Mouse (Mus musculus) spleen, postnatal 10 days (tissue): Measurements from ENCODE around the gene Eif1b.

Source experiments
- DNase-seq, 2 experiments: peaks; one replicate each; pipeline ENCODE4 v3.0.0; 2021 to 2022; ENCODE audit warnings: low spot score in 2 of 2

Eif1b gene

DNA sequence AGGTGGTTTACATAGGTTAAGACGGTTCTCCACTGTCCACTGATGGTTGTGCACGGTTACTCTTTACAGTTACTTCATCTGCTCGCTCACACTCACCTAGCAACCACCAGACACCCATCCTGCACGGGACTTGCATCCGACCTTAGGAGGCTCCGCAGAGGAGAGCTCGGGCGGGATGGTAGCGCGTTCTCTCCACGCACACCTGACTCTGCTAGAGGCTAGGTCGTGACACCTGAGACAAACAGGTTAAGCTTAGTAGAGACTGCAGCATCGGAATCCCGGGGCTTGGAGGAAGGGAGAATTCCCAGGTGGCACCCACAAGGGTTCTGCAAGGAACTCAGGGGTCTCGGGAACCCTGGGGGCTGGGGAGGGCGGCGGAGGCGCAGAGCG, at the start of gene Eif1b:
Gene Eif1b (plus strand): TSS at position 223 of the 390 bp plus-strand sequence.
- no peak for DNase-seq

DNA sequence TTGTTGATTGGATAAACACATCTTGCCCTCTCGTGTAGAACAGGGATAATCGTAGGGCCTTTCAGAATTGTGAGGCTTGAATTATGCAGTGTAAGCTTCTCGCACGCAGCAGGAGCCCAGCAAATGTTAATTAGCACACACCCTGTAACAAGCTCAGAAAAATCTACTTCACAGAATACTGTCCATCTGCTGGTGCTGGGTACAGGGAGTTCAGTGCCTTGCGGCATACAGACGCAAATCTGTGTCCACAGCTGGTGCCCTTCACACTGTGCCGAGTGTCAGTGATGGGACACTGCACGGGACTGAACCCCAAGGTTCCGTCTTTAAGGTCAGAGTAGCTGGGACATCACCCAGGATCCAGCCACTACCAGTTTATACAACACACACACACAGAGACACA, 47.4 kb upstream of the Eif1b start:
- DNase-seq: no peak

DNA sequence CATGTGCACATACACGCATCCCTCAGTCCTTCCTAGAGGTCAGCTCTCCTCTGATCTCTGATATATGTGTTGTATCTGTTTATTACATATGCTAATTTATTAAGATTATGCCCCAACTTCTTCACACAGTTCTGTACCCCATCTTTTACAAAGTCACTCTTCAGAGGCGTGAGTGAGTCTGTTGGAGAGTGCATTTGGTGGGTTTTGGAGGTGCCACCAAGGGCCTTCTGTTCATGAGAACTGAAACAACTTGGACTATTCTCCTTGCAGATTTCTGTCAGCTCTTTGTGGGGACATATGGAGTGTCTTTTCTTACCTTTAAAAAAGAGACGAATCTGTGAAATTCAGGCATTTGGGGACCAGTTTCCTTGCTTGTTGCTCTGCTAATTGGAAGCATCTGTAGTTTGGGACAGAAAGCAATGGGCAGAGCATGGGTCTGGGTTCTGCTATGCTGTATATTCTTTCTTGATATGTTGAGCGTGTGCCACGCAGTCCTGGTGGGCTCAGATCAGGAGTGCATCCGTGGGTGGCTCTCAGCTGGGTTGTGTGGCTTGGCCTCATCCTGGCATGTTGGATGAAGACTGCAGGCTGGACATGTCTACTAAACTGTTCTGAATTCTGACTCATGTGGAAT, 42.2 kb upstream of the Eif1b start:
- DNase-seq: no peak

GRCm38 (mm10) chr9:120455768-120456655, 36.0 kb upstream of the Eif1b start:
- DNase-seq: no peak

GRCm38 (mm10) chr9:120470431-120470830, 21.6 kb upstream of the Eif1b start:
- DNase-seq: no peak

DNA sequence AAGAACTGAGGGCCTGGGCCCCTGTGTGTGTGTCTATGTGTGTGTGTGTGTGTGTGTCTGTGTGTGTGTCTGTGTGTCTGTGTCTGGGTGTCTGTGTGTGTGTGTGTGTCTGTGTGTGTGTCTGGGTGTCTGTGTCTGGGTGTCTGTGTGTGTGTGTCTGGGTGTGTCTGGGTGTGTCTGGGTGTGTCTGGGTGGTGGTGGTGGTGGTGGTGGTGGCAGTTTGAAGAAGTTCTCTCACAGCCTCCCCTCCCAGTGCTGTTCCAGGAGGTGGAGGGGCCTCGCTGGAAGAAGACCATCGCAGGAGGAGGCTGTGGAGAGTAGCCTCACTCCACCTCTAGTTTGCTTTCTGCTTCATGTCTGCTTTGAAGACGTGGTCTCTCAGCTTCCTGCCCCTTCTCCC, 10.4 kb upstream of the Eif1b start:
- DNase-seq: no peak

GRCm38 (mm10) chr9:120482382-120482781, 9.7 kb upstream of the Eif1b start:
- no peak for DNase-seq

GRCm38 (mm10) chr9:120483101-120483500, 8.9 kb upstream of the Eif1b start:
- no peak for DNase-seq

- no peak for DNase-seq
Observed at GRCm38 (mm10) chr9:120487076-120487475, 5.0 kb upstream of the Eif1b start.

DNA sequence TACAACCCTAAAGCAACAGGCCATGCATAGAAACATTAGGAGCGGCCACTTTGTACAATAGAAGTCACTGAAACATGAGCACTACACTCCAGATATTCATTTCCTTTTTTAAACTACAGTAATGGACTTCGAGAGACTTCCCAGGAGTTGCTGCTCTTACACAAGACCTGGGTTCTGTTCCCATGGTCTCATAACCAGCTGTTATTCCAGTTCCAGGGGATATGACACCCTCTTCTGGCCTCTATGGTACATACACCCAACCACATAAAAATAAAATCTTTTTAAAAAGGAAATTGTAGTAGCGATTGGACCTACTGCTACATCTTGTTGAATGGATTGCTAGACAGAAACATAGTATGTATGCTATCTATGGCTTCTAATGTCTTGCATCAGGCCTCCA, 523 bp upstream of the Eif1b start:
- no peak for DNase-seq

- DNase-seq: peak; percentile 78 to 84
Observed at GRCm38 (mm10) chr9:120492400-120493351, 644 bp downstream of the Eif1b start.

- no peak for DNase-seq
Observed at GRCm38 (mm10) chr9:120493781-120494180, 1.7 kb downstream of the Eif1b start.

DNA sequence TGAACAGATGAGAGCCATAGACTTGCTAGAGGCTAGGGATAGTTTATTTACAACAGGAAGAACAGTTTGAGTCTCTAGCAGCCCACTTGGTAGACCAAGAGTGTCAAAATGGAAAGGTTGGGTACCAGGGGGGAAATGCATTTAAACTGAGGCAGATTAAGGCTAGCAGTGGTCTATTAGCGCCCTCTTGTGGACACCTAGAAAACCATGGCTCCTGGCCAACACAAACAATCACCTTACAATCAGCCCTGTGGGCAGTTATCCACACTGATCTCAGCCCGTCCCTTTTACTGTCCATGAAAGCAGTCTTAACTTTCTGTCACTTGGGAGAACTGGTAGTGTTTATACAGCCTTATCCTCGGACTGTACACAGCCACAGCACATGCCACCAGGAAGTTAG, 4.7 kb downstream of the Eif1b start:
- DNase-seq: peak; percentile 38 to 61

GRCm38 (mm10) chr9:120497983-120498382, 6.0 kb downstream of the Eif1b start:
- no peak for DNase-seq

DNA sequence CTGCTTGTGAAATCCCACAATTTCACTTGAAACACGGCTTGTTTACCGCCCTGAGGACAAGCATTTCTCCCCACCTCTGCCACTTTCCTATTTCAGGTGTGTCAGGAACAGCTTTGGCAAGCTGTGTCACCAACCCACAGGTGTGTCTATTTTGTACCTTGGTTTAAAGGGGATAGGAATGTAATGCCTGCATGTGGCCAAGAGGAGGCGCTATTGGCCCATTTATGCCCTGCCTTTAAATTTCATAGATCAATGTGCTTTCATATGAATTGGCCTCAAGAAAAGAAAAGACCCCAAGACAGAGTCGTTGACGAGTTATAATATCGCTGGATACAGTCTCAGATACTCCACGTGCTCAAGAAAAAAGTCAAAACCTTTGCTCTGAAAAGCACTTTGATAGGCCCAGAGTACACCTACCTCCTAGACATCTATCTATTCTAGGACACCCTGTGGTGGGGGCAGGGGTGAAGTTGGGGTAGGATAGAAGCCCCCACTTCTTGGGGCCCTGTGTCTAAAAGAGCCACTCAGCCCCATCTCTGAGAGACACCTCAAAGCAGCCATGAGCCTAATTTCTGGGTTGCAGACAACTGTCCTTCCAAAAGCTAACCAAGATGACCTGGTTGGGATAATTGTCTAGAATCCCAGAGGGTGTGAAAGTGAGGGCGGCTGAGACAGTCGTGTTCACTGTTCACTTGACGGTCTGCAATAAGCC, 9.3 kb downstream of the Eif1b start:
- DNase-seq: peak; percentile 19 to 42

DNA sequence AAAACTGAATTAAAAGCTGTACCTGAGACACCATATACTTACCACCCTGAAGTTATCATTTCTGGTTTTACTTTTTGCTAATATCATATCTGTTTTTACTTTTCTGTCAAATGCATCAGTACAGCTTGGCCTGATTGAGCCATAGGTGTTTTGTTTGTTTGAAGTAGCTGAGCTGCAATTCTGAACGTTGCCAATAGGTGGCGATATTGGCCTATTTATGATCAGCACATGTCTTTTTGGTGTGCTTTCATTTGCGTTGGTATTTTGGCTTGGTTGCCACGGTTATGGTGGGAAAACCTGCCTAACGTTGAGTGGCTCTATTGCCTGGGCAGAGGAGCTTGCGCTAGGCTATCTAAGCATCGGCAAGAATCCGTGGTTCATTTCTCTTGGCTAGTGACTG, 10.0 kb downstream of the Eif1b start:
- DNase-seq: peak; percentile 63 to 85

DNA sequence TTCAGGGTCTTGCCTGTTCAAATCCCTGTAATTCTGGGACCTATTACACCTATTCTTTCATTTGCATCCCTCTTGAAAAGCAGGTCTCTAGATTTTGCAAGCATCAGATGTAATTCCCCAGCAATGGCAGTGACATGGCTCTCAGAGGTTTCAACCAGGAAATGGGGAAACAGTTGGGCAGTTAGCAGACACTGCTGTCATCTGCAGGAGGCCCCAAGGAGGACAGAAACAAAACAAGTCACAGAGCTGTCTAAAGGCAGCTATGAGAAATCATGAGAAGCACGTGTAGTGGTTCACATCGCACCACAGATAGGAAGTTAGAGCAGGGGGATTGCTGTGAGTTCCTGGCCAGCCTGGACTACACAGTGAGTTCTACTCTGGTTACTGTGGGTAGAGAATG, 12.4 kb downstream of the Eif1b start:
- no peak for DNase-seq

GRCm38 (mm10) chr9:120511781-120512180, 19.7 kb downstream of the Eif1b start:
- DNase-seq: peak; percentile 36 to 53

GRCm38 (mm10) chr9:120516720-120517119, 24.7 kb downstream of the Eif1b start:
- no peak for DNase-seq

GRCm38 (mm10) chr9:120518946-120519345, 26.9 kb downstream of the Eif1b start:
- DNase-seq: no peak

GRCm38 (mm10) chr9:120519469-120520125, 27.6 kb downstream of the Eif1b start:
- no peak for DNase-seq
